Mouse (Mus musculus): ENCODE data around the gene Sez6l2. TPM values are rescaled to one million over a fixed set of nuclear protein-coding genes. Genes with fewer than 3 reads are reported as not detected.

The Sez6l2 gene
- 72.8 and 76.2 TPM in 2 replicates for polyA plus RNA-seq (2012; rRNA removed)

DNA sequence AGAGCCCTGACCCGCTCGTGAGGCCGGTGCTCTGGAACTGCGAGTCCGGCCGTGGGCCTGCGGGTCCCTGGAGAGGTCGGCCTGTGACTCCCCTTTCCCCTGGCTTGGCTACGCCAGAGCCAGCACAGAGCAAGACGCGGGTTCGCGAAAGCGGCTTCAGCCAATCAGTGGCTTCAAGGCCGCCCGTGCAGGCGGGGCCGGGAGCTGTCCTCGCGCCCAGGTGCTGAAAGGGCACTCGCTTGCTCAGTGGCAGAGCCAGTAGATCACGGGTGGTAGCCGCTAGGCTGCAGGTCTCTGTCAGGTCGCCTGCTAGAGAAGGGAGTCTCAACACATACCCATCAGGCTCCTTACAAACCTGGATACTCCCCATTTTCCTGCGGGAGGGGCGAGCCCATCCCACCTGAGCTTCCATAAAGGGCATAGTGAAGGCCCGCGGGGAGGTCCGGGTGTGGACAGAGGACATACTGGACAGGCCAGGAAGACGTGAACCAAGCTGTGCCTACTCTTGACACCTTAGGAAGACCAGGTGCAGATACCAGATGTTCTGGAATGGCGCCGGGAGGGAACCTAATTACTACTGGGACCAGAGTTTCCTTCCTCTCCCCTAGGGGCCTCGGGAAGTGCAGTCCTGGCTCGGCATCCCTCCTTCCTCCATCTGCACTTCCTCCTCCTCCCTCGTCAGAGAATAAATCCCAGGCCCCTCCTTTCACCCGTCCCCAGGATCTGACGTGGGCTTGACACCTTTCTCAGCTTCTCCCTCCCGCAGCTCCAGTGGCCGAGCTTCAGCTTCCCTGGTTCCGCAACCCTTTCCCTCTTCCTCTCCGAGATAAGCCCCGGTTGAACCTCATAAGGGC, at the start of gene Sez6l2:
Gene Sez6l2 (plus strand): TSS at position 771 of the 854 bp plus-strand sequence.

DNA sequence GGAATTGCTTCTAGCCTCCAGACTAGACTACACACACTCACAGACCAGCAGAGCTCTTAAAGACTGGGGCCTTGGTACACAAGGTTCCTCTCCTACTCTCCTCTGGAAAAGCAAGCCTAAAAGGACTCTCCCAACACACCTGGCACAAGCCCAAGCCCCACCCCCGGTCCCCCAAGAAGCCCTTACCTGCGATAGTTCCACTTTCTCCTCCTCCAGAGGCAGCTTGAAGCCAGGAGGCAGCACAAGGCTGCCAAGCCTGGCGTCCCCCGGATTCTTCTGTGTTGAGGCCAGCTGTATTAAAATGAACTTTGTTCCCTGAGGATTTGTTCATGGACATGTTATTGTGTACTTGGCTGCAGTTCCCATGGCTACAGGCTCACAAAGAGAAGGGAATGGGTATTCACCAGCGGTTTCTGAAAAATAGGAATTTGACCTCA, 27.7 kb upstream of the Sez6l2 start, which contains the start of gene Tmem219:
Gene Tmem219 (minus strand): TSS at position 294 of the 437 bp plus-strand sequence.

DNA sequence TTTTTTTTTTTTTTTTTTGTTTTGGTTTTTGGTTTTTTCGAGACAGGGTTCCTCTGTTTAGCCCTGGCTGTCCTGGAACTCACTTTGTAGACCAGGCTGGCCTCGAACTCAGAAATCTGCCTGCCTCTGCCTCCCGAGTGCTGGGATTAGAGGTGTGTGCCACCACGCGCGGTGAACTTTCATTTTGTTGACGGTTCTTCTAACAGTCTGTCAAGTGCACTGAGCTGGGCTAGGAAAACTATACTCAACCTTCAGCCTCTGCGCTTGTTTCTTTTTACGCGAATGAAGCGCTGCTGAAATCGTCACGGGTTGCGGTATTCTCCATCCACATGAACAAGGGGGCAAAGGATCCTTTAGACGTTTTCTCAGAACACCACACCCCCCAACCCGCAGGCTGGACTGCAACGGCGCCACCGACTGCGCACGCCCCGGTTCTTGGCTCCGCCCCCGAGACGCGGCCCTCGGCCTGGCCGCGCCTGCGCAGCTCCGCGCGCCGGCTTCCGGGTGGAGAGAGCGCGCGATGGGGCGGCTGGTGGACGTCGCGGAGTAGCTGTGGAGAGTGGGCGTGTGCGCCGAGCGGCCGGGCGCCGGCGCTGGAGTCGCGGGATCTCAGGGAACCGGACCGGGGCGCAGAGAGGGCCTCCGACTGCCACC, 21.9 kb upstream of the Sez6l2 start, which contains the start of gene Kctd13:
Gene Kctd13 (plus strand): TSS at position 496 of the 654 bp plus-strand sequence.

DNA sequence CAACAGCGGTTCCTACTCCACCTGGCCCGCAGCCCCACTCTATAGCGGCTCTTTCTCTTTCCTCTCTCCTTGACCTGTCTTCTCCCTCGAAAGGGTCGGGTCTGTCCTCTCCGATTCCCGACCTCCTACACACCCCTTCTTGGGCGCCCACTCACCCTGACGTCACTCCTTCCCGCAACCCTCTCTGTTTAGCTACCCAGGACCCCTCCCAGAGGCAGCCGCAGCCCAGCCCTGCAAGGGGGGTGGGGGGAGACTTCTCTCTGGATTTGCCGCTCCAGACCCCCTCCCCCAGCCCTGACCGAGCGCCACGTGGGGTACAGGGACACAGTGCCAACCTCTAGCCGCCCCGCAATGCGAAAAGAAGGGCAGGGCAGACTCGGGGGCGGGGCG, 965 bp upstream of the Sez6l2 start, which contains the start of gene Asphd1:
Gene Asphd1 (minus strand): TSS at position 180 of the 390 bp plus-strand sequence.

GRCm38 (mm10) chr7:126975893-126975949, 25.4 kb downstream of the Sez6l2 start, which contains the start of gene Cdipt:
Cdipt (plus strand) TSS chr7:126975914.

GRCm38 (mm10) chr7:126975950-126976866, 25.8 kb downstream of the Sez6l2 start, which contains the start of gene Cdiptos:
Cdiptos (minus strand) TSS chr7:126976098.

DNA sequence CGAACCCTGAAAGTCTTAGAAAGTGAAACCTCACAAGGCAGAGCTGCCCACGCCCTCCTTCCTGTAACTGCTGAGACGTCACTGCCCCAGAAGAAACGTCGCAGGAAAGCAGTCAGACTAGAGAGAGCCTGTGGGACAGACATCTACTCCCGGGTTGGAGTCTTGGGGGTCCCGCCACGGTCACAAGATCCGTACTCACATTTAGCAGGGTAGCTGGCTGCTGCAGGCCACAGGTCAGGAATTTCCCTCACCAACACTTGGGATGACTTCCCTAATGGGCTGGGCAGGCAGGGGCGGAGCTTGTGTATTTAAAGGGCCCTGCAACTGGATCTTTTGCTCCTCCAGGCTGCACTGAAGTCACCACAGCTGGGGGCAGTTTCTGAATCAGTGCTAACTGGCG, 64.0 kb downstream of the Sez6l2 start, which contains the start of gene Mvp:
Gene Mvp (minus strand): TSS at position 302 of the 400 bp plus-strand sequence.

GRCm38 (mm10) chr7:127016481-127016485, 65.9 kb downstream of the Sez6l2 start, which contains the start of gene Pagr1b:
Pagr1b (minus strand) TSS chr7:127016484.

GRCm38 (mm10) chr7:127016971-127017949, 66.9 kb downstream of the Sez6l2 start, which contains the start of gene Pagr1a:
Pagr1a (minus strand) TSS chr7:127017352.

Other genes starting within 250 kb of the Sez6l2 start
- 87.6 and 91.0 TPM in 2 replicates for gene Coro1a, start 242.8 kb upstream of the Sez6l2 start, polyA plus RNA-seq (2012; rRNA removed)
- gene Mapk3, start 191.0 kb upstream of the Sez6l2 start, polyA plus RNA-seq (2012; rRNA removed): 176 and 184 TPM in 2 replicates
- gene Gdpd3, start 184.2 kb upstream of the Sez6l2 start, polyA plus RNA-seq (2012; rRNA removed): 10.8 and 13.6 TPM in 2 replicates
- gene Ypel3, start 173.6 kb upstream of the Sez6l2 start, polyA plus RNA-seq (2012; rRNA removed): 193 and 202 TPM in 2 replicates
- 1.8 and 1.9 TPM in 2 replicates for gene Tbx6, start 169.1 kb upstream of the Sez6l2 start, polyA plus RNA-seq (2012; rRNA removed)
- 212 and 213 TPM in 2 replicates for gene Ppp4c, start 158.1 kb upstream of the Sez6l2 start, polyA plus RNA-seq (2012; rRNA removed)
- 145 and 162 TPM in 2 replicates for gene Fam57b, start 152.9 kb upstream of the Sez6l2 start, polyA plus RNA-seq (2012; rRNA removed)
- not detected in 2 replicates for gene 4930451I11Rik, start 118.9 kb upstream of the Sez6l2 start, polyA plus RNA-seq (2012; rRNA removed)
- 9.8 and 10.8 TPM in 2 replicates for gene Doc2a, start 103.1 kb upstream of the Sez6l2 start, polyA plus RNA-seq (2012; rRNA removed)
- 94.8 and 104 TPM in 2 replicates for gene Hirip3, start 88.6 kb upstream of the Sez6l2 start, polyA plus RNA-seq (2012; rRNA removed)
- 82.6 and 86.4 TPM in 2 replicates for gene Ino80e, start 88.2 kb upstream of the Sez6l2 start, polyA plus RNA-seq (2012; rRNA removed)
- 103 and 114 TPM in 2 replicates for gene Taok2, start 65.9 kb upstream of the Sez6l2 start, polyA plus RNA-seq (2012; rRNA removed)
- gene Tmem219, start 27.6 kb upstream of the Sez6l2 start, polyA plus RNA-seq (2012; rRNA removed): 30.6 and 32.0 TPM in 2 replicates
- gene Kctd13, start 21.7 kb upstream of the Sez6l2 start, polyA plus RNA-seq (2012; rRNA removed): 88.9 and 93.8 TPM in 2 replicates
- 16.9 and 17.6 TPM in 2 replicates for gene Asphd1, start 981 bp upstream of the Sez6l2 start, polyA plus RNA-seq (2012; rRNA removed)
- 126 and 133 TPM in 2 replicates for gene Cdipt, start 25.4 kb downstream of the Sez6l2 start, polyA plus RNA-seq (2012; rRNA removed)
- 0.85 and 0.95 TPM in 2 replicates for gene Cdiptos, start 25.5 kb downstream of the Sez6l2 start, polyA plus RNA-seq (2012; rRNA removed)
- gene Mvp, start 64.1 kb downstream of the Sez6l2 start, polyA plus RNA-seq (2012; rRNA removed): 3.9 and 5.7 TPM in 2 replicates
- 1.4 and 1.5 TPM in 2 replicates for gene Pagr1b, start 65.9 kb downstream of the Sez6l2 start, polyA plus RNA-seq (2012; rRNA removed)
- gene Pagr1a, start 66.8 kb downstream of the Sez6l2 start, polyA plus RNA-seq (2012; rRNA removed): 15.3 and 18.9 TPM in 2 replicates
- gene Gm42742, start 70.5 kb downstream of the Sez6l2 start, polyA plus RNA-seq (2012; rRNA removed): 111 and 124 TPM in 2 replicates
- 54.6 and 70.1 TPM in 2 replicates for gene Prrt2, start 70.6 kb downstream of the Sez6l2 start, polyA plus RNA-seq (2012; rRNA removed)
- gene Maz, start 76.5 kb downstream of the Sez6l2 start, polyA plus RNA-seq (2012; rRNA removed): 309 and 326 TPM in 2 replicates
- 42.4 and 56.6 TPM in 2 replicates for gene Kif22, start 91.9 kb downstream of the Sez6l2 start, polyA plus RNA-seq (2012; rRNA removed)
- 0.10 TPM in 1 of 2 replicates, not detected in the other for gene Zg16, start 136.8 kb downstream of the Sez6l2 start, polyA plus RNA-seq (2012; rRNA removed)
- gene AI467606, start 140.8 kb downstream of the Sez6l2 start, polyA plus RNA-seq (2012; rRNA removed): 2.1 TPM in 2 replicates
- 0.68 and 1.5 TPM in 2 replicates for gene Qprt, start 171.7 kb downstream of the Sez6l2 start, polyA plus RNA-seq (2012; rRNA removed)
- 0.10 and 0.19 TPM in 2 replicates for gene Spn, start 187.3 kb downstream of the Sez6l2 start, polyA plus RNA-seq (2012; rRNA removed)
- gene Cd2bp2, start 245.5 kb downstream of the Sez6l2 start, polyA plus RNA-seq (2012; rRNA removed): 139 and 140 TPM in 2 replicates

Measured in central nervous system, embryonic 14 days (tissue).